28 mouse cellular contexts compared by ENCODE assay signal in the genomic region with DNA sequence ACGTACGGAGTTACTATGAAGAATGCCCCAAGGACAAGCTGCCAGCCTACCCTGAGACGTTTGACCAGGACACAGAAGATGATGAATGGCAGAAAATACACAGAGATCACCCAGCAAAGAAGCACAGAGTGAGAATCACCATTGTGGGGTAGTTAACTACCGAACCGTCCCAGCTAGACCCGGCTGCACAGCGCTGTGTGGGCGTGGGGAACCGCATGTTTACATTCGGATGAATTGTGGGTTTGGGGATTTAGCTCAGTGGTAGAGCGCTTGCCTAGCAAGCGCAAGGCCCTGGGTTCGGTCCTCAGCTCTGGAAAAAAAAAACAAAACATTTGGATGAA. TPM values are rescaled to one million over a fixed set of nuclear protein-coding genes. Genes with fewer than 3 reads are reported as not detected.
DNase-seq lines count a peak whose midpoint lies in the region; ATAC-seq and TF ChIP-seq lines count a peak whose summit lies in the region.
"Had no signal": no experiment of that assay in that cellular context is flagged by ENCODE, and none has a peak within 500 bp of the region (broad histone marks: within the 10 kb centered on the region; RNA-seq: fewer than 3 reads in every experiment).

No protein-coding gene starts in this region.

- ATAC-seq in heart, embryonic 15.5 days (replicated peaks; ENCODE audit: insufficient number of reproducible peaks, insufficient read depth, low FRiP score, low read depth): no peak
- ATAC-seq in erythroblast, adult 5-6 weeks (replicated peaks; ENCODE audit: low FRiP score, poor library complexity, severe bottlenecking): 0 out of 2 replicates have a peak, but pooled peaks have one; percentile 52
- ATAC-seq in liver, embryonic 14.5 days (ENCODE audit: insufficient read depth): peak; percentile 34
- ATAC-seq: forebrain, embryonic 16.5 days; hindbrain, postnatal 0 days; intestine, embryonic 16.5 days; lung, postnatal 0 days; Patski had no signal

- no peaks in the 10 kb centered on the region; the same call in 1 of the 2 replicates for H3K4me1 ChIP-seq in heart, embryonic 15.5 days (replicated peaks)
- peaks cover 16% of the 10 kb centered on the region for H3K4me1 ChIP-seq in limb, embryonic 10.5 days
- peaks cover 0 to 13% of the 10 kb centered on the region in 2 experiments; a peak in 3 of 4 replicates for H3K4me1 ChIP-seq in liver, embryonic 14.5 days (replicated peaks; ENCODE audit: control insufficient read depth in 2 of 2, insufficient read depth in 2 of 2, low read length in 1 of 2)
- H3K4me1 ChIP-seq in lung, adult 2 months (ENCODE audit: control insufficient read depth, insufficient read depth, low read length): no peaks in the 10 kb centered on the region
- H3K4me1 ChIP-seq: embryonic facial prominence, embryonic 15.5 days; forebrain, embryonic 10.5 days; midbrain, embryonic 10.5 days had no signal

- 83% methylated on average over 13 of the region's 13 CpGs for WGBS in heart, embryonic 15.5 days
- WGBS in limb, embryonic 10.5 days: 90% methylated on average over 13 of the region's 13 CpGs
- 69% methylated on average over 13 of the region's 13 CpGs for WGBS in liver, embryonic 14.5 days (ENCODE audit: insufficient replicate concordance)
- WGBS in lung, adult 2 months: 83% methylated on average over 13 of the region's 13 CpGs

- no peaks in the 10 kb centered on the region for H3K27me3 ChIP-seq in heart, embryonic 15.5 days
- no peaks in the 10 kb centered on the region for H3K27me3 ChIP-seq in limb, embryonic 10.5 days (ENCODE audit: low read depth, poor library complexity, severe bottlenecking)
- H3K27me3 ChIP-seq in liver, embryonic 14.5 days (ENCODE audit: control insufficient read depth, insufficient read depth, low read length): no peaks in the 10 kb centered on the region
- H3K27me3 ChIP-seq: CH12.LX; embryonic facial prominence, embryonic 15.5 days; limb, embryonic 15.5 days; Patski had no signal

- peak overlapping the region; percentile 32 for H3K27ac ChIP-seq in heart, embryonic 15.5 days
- peak overlapping the region; percentile 59; the same call in 1 of the 2 replicates for H3K27ac ChIP-seq in limb, embryonic 10.5 days
- H3K27ac ChIP-seq in liver, embryonic 14.5 days: peak overlapping the region; percentile 68
- H3K27ac ChIP-seq: embryonic facial prominence, embryonic 15.5 days; forebrain, embryonic 10.5 days; heart, adult 2 months; hindbrain, postnatal 0 days; limb, embryonic 15.5 days; midbrain, embryonic 10.5 days; stomach, postnatal 0 days had no signal

- TF ChIP-seq CTCF in liver, embryonic 14.5 days (IDR thresholded peaks at IDR 0.05; ENCODE audit: low read depth): no peak
- no peak for TF ChIP-seq CTCF in lung, adult 2 months (IDR thresholded peaks at IDR 0.05; ENCODE audit: insufficient read depth, low read length)

- no peak for TF ChIP-seq EP300 in liver, embryonic 14.5 days (IDR thresholded peaks at IDR 0.05; ENCODE audit: low read depth)

- H3K9ac ChIP-seq in heart, embryonic 15.5 days: no peak overlapping the region
- 0 out of 2 replicates have a peak overlapping the region, but pooled peaks have one; percentile 9 for H3K9ac ChIP-seq in liver, embryonic 14.5 days (replicated peaks)
- H3K9ac ChIP-seq: embryonic facial prominence, embryonic 15.5 days; limb, embryonic 15.5 days had no signal

- DNase-seq in heart, postnatal 4 days: no peak
- DNase-seq in limb, embryonic 10.5 days (ENCODE audit: low spot score): no peak
- DNase-seq in liver, embryonic 14.5 days (ENCODE audit: low read depth in 3 of 3, low spot score in 3 of 3): no peak
- no peak for DNase-seq in ovary, postnatal 10 days (ENCODE audit: low spot score)
- no peak for DNase-seq in lung, adult 2 months
- DNase-seq: adrenal gland, postnatal 36 days; B cell, adult 2 months; cerebellum, adult 9-10 months; gastrocnemius, postnatal 10 days; heart, adult 2 months; kidney, adult 9 months; kidney, postnatal 14 days; right cerebral cortex, postnatal 14 days; thymus, postnatal 25 days had no signal

- TF ChIP-seq POLR2A in lung, adult 2 months (IDR thresholded peaks at IDR 0.05; ENCODE audit: borderline replicate concordance, extremely low read depth, low read depth, low read length): no peak

- no peak overlapping the region for H3K4me3 ChIP-seq in heart, embryonic 15.5 days
- H3K4me3 ChIP-seq in limb, embryonic 10.5 days: no peak overlapping the region
- peak overlapping the region in 1 of 2 experiments; percentile 10; a peak in 2 of 4 replicates for H3K4me3 ChIP-seq in liver, embryonic 14.5 days (ENCODE audit: insufficient read depth in 1 of 2, low read depth in 2 of 2, low read length in 2 of 2)
- no peak overlapping the region for H3K4me3 ChIP-seq in lung, adult 2 months (replicated peaks; ENCODE audit: extremely low read depth, low read depth, low read length)
- H3K4me3 ChIP-seq: embryonic facial prominence, embryonic 15.5 days; forebrain, embryonic 10.5 days; heart, adult 2 months; limb, embryonic 15.5 days; midbrain, embryonic 10.5 days had no signal

- no peak overlapping the region for H3K4me2 ChIP-seq in heart, embryonic 15.5 days
- peak overlapping the region; percentile 45 for H3K4me2 ChIP-seq in liver, embryonic 14.5 days (ENCODE audit: low read depth)
- H3K4me2 ChIP-seq: embryonic facial prominence, embryonic 15.5 days; limb, embryonic 15.5 days had no signal

- H3K36me3 ChIP-seq in heart, embryonic 15.5 days: no peaks in the 10 kb centered on the region
- peaks cover 4% of the 10 kb centered on the region; the same call in 1 of the 2 replicates for H3K36me3 ChIP-seq in limb, embryonic 10.5 days
- H3K36me3 ChIP-seq in liver, embryonic 14.5 days (replicated peaks; ENCODE audit: control insufficient read depth, insufficient read depth, low read depth): no peaks in the 10 kb centered on the region
- H3K36me3 ChIP-seq: forebrain, embryonic 10.5 days; G1E; midbrain, embryonic 10.5 days had no signal

- H3K9me3 ChIP-seq in heart, embryonic 15.5 days (replicated peaks): no peaks in the 10 kb centered on the region
- H3K9me3 ChIP-seq in limb, embryonic 10.5 days (replicated peaks): no peaks in the 10 kb centered on the region
- no peaks in the 10 kb centered on the region for H3K9me3 ChIP-seq in liver, embryonic 14.5 days (ENCODE audit: control insufficient read depth, low read length)
- H3K9me3 ChIP-seq: embryonic facial prominence, embryonic 15.5 days; forebrain, embryonic 10.5 days; G1E; limb, embryonic 15.5 days; midbrain, embryonic 10.5 days had no signal

RNA-seq across cellular contexts. Expression of a gene that starts 31.8 kb away (rescaled TPM):
- polyA plus RNA-seq in heart, embryonic 15.5 days (2015; fragmentation: Nextera tagmentation; extraction: Ambion mirVana): 23.9 and 35.3 TPM in 2 replicates
- total RNA-seq in heart, postnatal 4 days (2021): 10 to 100 TPM; 16.0 to 17.8 TPM
- total RNA-seq in erythroblast, adult 5-6 weeks (2015; ENCODE audit: low replicate concordance): not detected in 2 replicates
- 0.85 TPM in 1 of 2 replicates, not detected in the other for total RNA-seq in erythroblast, adult 5-6 weeks (2017; ENCODE audit: low replicate concordance)
- 8.7 and 19.3 TPM in 2 replicates for polyA plus RNA-seq in limb, embryonic 10.5 days (2016; fragmentation: Nextera tagmentation; extraction: Ambion mirVana)
- 0.43 and 0.93 TPM in 2 replicates for polyA plus RNA-seq in liver, embryonic 14.5 days (2012; rRNA removed)
- polyA plus RNA-seq in liver, embryonic 14.5 days (2014; fragmentation: Nextera tagmentation; extraction: Ambion mirVana): 0.85 and 1.1 TPM in 2 replicates
- 3.7 and 4.6 TPM in 2 replicates for polyA plus RNA-seq in lung, adult 2 months (2012; rRNA removed)
- total RNA-seq: CH12.LX had no signal
- polyA plus RNA-seq: G1E, Patski had no signal
